Mouse (Mus musculus) adrenal gland, postnatal 10 days (tissue): ENCODE data around the gene Hspbap1. TPM values are rescaled to one million over a fixed set of nuclear protein-coding genes. Genes with fewer than 3 reads are reported as not detected.

Experiments used
- DNase-seq: peaks from one replicate; pipeline ENCODE4 v3.0.0; 2021; ENCODE audit warnings: mixed read lengths
- total RNA-seq, 2 experiments: library from RNA; stranded (reverse); gene quantifications; 2 replicates each; pipeline ENCODE4 v1.2.3; 2021

Gene Hspbap1
- total RNA-seq, 2 experiments from 2014 or later, result 4.2 to 4.7 TPM

GRCm38 (mm10) chr16:35874416-35874815, 104.2 kb downstream of the Hspbap1 start:
- peak; percentile 82 for DNase-seq

Other genes starting within 250 kb of the Hspbap1 start
- 1 to 10 TPM; 5.2 to 6.0 TPM for gene Sema5b, start 229.2 kb upstream of the Hspbap1 start, total RNA-seq
- 10 to 100 TPM; 27.0 to 30.1 TPM for gene Dirc2, start 1.0 kb upstream of the Hspbap1 start, total RNA-seq
- 10 to 100 TPM in 1 of 2 experiments, 1 to 10 TPM in 1; 7.2 to 12.1 TPM for gene Parp14, start 101.2 kb downstream of the Hspbap1 start, total RNA-seq
- 10 to 100 TPM; 12.5 to 16.4 TPM for gene Parp9, start 168.1 kb downstream of the Hspbap1 start, total RNA-seq
- gene Dtx3l, start 168.8 kb downstream of the Hspbap1 start, total RNA-seq, result 10 to 100 TPM in 1 of 2 experiments, 1 to 10 TPM in 1; 8.7 to 10.1 TPM
- gene Kpna1, start 208.4 kb downstream of the Hspbap1 start, total RNA-seq, result 10 to 100 TPM; 50.6 to 55.9 TPM